ENCODE assay signal across 25 mouse cellular contexts in genomic region chr9:113123004-113123692, GRCm38 (mm10).
A peak's percentile ranks its signal among the peaks of the same experiment; 100 is the strongest.
DNase-seq lines count a peak whose midpoint lies in the region; ATAC-seq lines count a peak whose summit lies in the region.
"Had no signal": no experiment of that assay in that cellular context is flagged by ENCODE, and none has a peak within 500 bp of the region (broad histone marks: within the 10 kb centered on the region; RNA-seq: fewer than 3 reads in every experiment).

No protein-coding gene starts in this region.

- intact Hi-C loops in heart, postnatal 25 days (cut with DNase I): no loop called here

- H3K4me1 ChIP-seq in heart, embryonic 16.5 days (ENCODE audit: control insufficient read depth, insufficient read depth, low read length): peaks cover 9% of the 10 kb centered on the region
- H3K4me1 ChIP-seq in intestine, embryonic 16.5 days (ENCODE audit: control insufficient read depth, insufficient read depth, low read length): no peaks in the 10 kb centered on the region; the same call in 1 of the 2 replicates
- H3K4me1 ChIP-seq: embryonic facial prominence, embryonic 15.5 days; forebrain, embryonic 15.5 days; hindbrain, embryonic 10.5 days; liver, embryonic 13.5 days; lung, embryonic 15.5 days; midbrain, embryonic 10.5 days; neural tube, embryonic 13.5 days had no signal

- H3K27ac ChIP-seq in heart, embryonic 16.5 days (ENCODE audit: low read length): peak overlapping the region; percentile 78
- no peak overlapping the region for H3K27ac ChIP-seq in intestine, embryonic 16.5 days (ENCODE audit: low read length)
- H3K27ac ChIP-seq: embryonic facial prominence, embryonic 15.5 days; forebrain, embryonic 15.5 days; hindbrain, embryonic 10.5 days; limb, embryonic 10.5 days; liver, embryonic 13.5 days; lung, embryonic 15.5 days; midbrain, embryonic 10.5 days; neural tube, embryonic 13.5 days had no signal

- H3K9me3 ChIP-seq in heart, embryonic 16.5 days (replicated peaks; ENCODE audit: control insufficient read depth, low read length): no peaks in the 10 kb centered on the region
- no peaks in the 10 kb centered on the region for H3K9me3 ChIP-seq in intestine, embryonic 16.5 days (ENCODE audit: control insufficient read depth, low read length)
- H3K9me3 ChIP-seq: embryonic facial prominence, embryonic 15.5 days; forebrain, embryonic 15.5 days; hindbrain, embryonic 10.5 days; limb, embryonic 10.5 days; liver, embryonic 13.5 days; lung, embryonic 15.5 days; midbrain, embryonic 10.5 days; neural tube, embryonic 13.5 days had no signal

- DNase-seq in heart, postnatal 25 days (ENCODE audit: low spot score): no peak
- DNase-seq in kidney, postnatal 36 days: peak; percentile 11 to 44
- DNase-seq in kidney, postnatal 4 days: no peak
- DNase-seq in brain, adult 2 months (ENCODE audit: low read depth, low spot score): peak; percentile 27
- no peak for DNase-seq in layer of hippocampus, adult 18-20 months (ENCODE audit: low spot score in 2 of 2)
- DNase-seq: adrenal gland, adult 8-10 months; cerebellum, adult 18-20 months; cerebellum, postnatal 36 days; embryo, embryonic 11 days; gastrocnemius, postnatal 10 days; liver, embryonic 13.5 days; lung, postnatal 4 days had no signal

- H3K9ac ChIP-seq in heart, embryonic 16.5 days (ENCODE audit: low read length): no peak overlapping the region
- no peak overlapping the region for H3K9ac ChIP-seq in intestine, embryonic 16.5 days (ENCODE audit: low read depth, low read length)
- H3K9ac ChIP-seq: embryonic facial prominence, embryonic 15.5 days; forebrain, embryonic 15.5 days; liver, embryonic 13.5 days; lung, embryonic 15.5 days; neural tube, embryonic 13.5 days had no signal

- H3K4me2 ChIP-seq in heart, embryonic 16.5 days (ENCODE audit: low read depth, low read length): peak overlapping the region; percentile 29; the same call in 1 of the 2 replicates
- no peak overlapping the region for H3K4me2 ChIP-seq in intestine, embryonic 16.5 days (ENCODE audit: low read depth, low read length)
- H3K4me2 ChIP-seq: embryonic facial prominence, embryonic 15.5 days; forebrain, embryonic 15.5 days; liver, embryonic 13.5 days; lung, embryonic 15.5 days; neural tube, embryonic 13.5 days had no signal

- no peak overlapping the region for H3K4me3 ChIP-seq in heart, embryonic 16.5 days (ENCODE audit: low read length)
- no peak overlapping the region for H3K4me3 ChIP-seq in intestine, embryonic 16.5 days (ENCODE audit: low read length)
- H3K4me3 ChIP-seq: embryonic facial prominence, embryonic 15.5 days; forebrain, embryonic 15.5 days; hindbrain, embryonic 10.5 days; limb, embryonic 10.5 days; liver, embryonic 13.5 days; lung, embryonic 15.5 days; midbrain, embryonic 10.5 days; myocyte; neural tube, embryonic 13.5 days had no signal

- 36% methylated on average over 7 of the region's 7 CpGs for WGBS in heart, embryonic 16.5 days
- 60% methylated on average over 7 of the region's 7 CpGs for WGBS in intestine, embryonic 16.5 days

- H3K27me3 ChIP-seq in heart, embryonic 16.5 days (ENCODE audit: control insufficient read depth, insufficient read depth, low read length): no peaks in the 10 kb centered on the region
- H3K27me3 ChIP-seq in intestine, embryonic 16.5 days (replicated peaks; ENCODE audit: control insufficient read depth, insufficient read depth, low read length): no peaks in the 10 kb centered on the region
- H3K27me3 ChIP-seq: embryonic facial prominence, embryonic 15.5 days; forebrain, embryonic 15.5 days; liver, embryonic 13.5 days; lung, embryonic 15.5 days; neural tube, embryonic 13.5 days had no signal

- peak; percentile 75; the same call in 1 of the 2 replicates for ATAC-seq in heart, embryonic 16.5 days (replicated peaks; ENCODE audit: extremely low read depth, insufficient read depth, low FRiP score)
- ATAC-seq in intestine, embryonic 16.5 days: peak; percentile 75
- ATAC-seq: activated CD4-positive, CD25-positive, alpha-beta regulatory T cell, adult 4 months; forebrain, embryonic 15.5 days; hindbrain, embryonic 16.5 days; midbrain, embryonic 16.5 days had no signal

- no peaks in the 10 kb centered on the region for H3K36me3 ChIP-seq in heart, embryonic 16.5 days (ENCODE audit: control insufficient read depth, insufficient read depth)
- no peaks in the 10 kb centered on the region for H3K36me3 ChIP-seq in intestine, embryonic 16.5 days (ENCODE audit: control insufficient read depth, insufficient read depth, low read length)
- H3K36me3 ChIP-seq: embryonic facial prominence, embryonic 15.5 days; forebrain, embryonic 15.5 days; hindbrain, embryonic 10.5 days; limb, embryonic 10.5 days; liver, embryonic 13.5 days; lung, embryonic 15.5 days; midbrain, embryonic 10.5 days; neural tube, embryonic 13.5 days had no signal

Comparison
In these comparisons a context has a peak if more than half of its experiments do, and no peak if none do; other contexts are left out.
1. DNase-seq: peak in kidney, postnatal 36 days (2 of 2) and brain, adult 2 months (single experiment); none in heart, postnatal 25 days (single experiment), kidney, postnatal 4 days (0 of 2) and layer of hippocampus, adult 18-20 months (0 of 2).